Mouse (Mus musculus) heart, embryonic 14.5 days (tissue): ENCODE results near the gene Bag5. TPM values are rescaled to one million over a fixed set of nuclear protein-coding genes. Genes with fewer than 3 reads are reported as not detected.

Source experiments
- ATAC-seq: fragments of 200-750 bp; cut with Nextera tagmentation; 2 replicates; pipeline ENCODE4 v1.8.0; 2017; ENCODE audit warnings: low read depth, moderate TSS enrichment; ENCODE audit not compliant: insufficient number of reproducible peaks, insufficient read depth, low FRiP score
- H3K27ac ChIP-seq, 2 experiments: fragments of 200-500 bp in 1 of 2; fragments of 300-500 bp in 1 of 2; sonication (generic) in 1 of 2; replicated peaks in 1 of 2; 2 replicates each; pipeline ENCODE4 v1.5.1; 2012 to 2014; ENCODE audit warnings: low read depth in 2 of 2, low read length in 2 of 2, control low read depth in 1 of 2, mild to moderate bottlenecking in 1 of 2, mixed read lengths in 1 of 2; ENCODE audit not compliant: control insufficient read depth in 1 of 2, insufficient read depth in 1 of 2
- H3K27me3 ChIP-seq: fragments of 300-500 bp; sonication (generic); 2 replicates; pipeline ENCODE4 v1.6.1; 2014; ENCODE audit warnings: mild to moderate bottlenecking, low read length, control low read depth; ENCODE audit not compliant: control insufficient read depth, insufficient read depth
- H3K36me3 ChIP-seq: fragments of 300-500 bp; sonication (generic); 2 replicates; pipeline ENCODE4 v1.6.1; 2014; ENCODE audit warnings: mild to moderate bottlenecking, control low read depth, low read length, mixed read lengths; ENCODE audit not compliant: control insufficient read depth, insufficient read depth
- H3K4me1 ChIP-seq, 2 experiments: fragments of 200-500 bp in 1 of 2; fragments of 300-500 bp in 1 of 2; sonication (generic) in 1 of 2; 2 replicates each; pipeline ENCODE4 v1.6.1; 2012 to 2014; ENCODE audit warnings: low read length in 2 of 2, control low read depth in 1 of 2, mixed read lengths in 1 of 2; ENCODE audit not compliant: control insufficient read depth in 2 of 2, insufficient read depth in 2 of 2
- H3K4me2 ChIP-seq: fragments of 300-500 bp; sonication (generic); 2 replicates; pipeline ENCODE4 v1.6.1; 2014; ENCODE audit warnings: mild to moderate bottlenecking, low read length
- H3K4me3 ChIP-seq, 2 experiments: fragments of 200-500 bp in 1 of 2; fragments of 300-500 bp in 1 of 2; sonication (generic) in 1 of 2; 2 replicates each; pipeline ENCODE4 v1.5.1; 2012 to 2014; ENCODE audit warnings: low read length in 2 of 2, mild to moderate bottlenecking in 2 of 2, control low read depth in 1 of 2, low read depth in 1 of 2, moderate library complexity in 1 of 2; ENCODE audit not compliant: control insufficient read depth in 1 of 2, insufficient read depth in 1 of 2
- H3K9ac ChIP-seq: fragments of 300-500 bp; sonication (generic); 2 replicates; pipeline ENCODE4 v1.6.1; 2014; ENCODE audit warnings: mild to moderate bottlenecking, low read length
- H3K9me3 ChIP-seq: fragments of 300-500 bp; sonication (generic); 2 replicates; pipeline ENCODE4 v1.6.1; 2016; ENCODE audit warnings: low read length, control low read depth; ENCODE audit not compliant: control insufficient read depth
- WGBS: fragments of 180-500 bp; shearing (Covaris S2); extraction: QIAGEN DNeasy Blood & Tissue Kit; methylation state at CpG from one replicate; pipeline ENCODE4 v1.1.7; 2014; 5-methylcytosine and 5-hydroxymethylcytosine counted together
- polyA plus RNA-seq: library from polyadenylated mRNA; unstranded; fragments of >200 nt; fragmentation: Nextera tagmentation; extraction: Ambion mirVana; gene quantifications from 2 replicates; pipeline ENCODE4 v1.2.1, GENCODE M21; 2014

Gene Bag5
- 42.1 and 42.6 TPM in 2 replicates for polyA plus RNA-seq

DNA sequence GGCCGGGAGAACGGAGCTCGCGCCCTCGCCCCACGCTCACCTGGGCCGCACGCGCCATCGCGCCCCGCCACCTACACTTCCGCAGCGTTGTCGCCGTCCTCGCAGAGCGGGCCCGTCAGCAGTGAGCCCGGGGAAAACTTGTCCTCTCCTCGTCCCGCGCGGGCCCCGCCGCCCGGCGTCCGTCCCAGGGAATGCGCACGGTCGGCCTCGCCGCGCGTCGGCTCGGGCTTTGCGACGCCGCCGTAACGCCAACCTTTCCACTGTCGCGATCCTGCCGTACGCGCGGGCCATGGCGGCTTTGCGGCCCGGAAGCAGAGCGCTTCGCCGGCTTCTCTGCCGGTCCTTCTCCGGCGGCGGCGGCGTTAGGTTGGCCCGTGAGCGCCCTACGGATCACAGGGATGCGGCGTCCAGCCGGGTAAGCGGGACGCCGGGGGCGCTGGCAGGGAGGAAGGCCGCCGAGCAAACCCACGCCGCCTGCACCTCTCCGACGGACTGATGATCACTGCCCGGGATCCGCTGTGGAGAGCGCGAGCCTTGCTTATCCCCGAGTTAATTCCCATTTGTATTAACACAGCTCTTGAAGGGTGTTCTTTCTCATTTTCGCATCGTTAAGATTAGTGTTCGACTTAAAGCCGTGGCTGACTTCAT, at the start of gene Bag5, which contains the start of gene Apopt1:
Bag5 (minus strand) TSS at position 254 of the 648 bp plus-strand sequence.
Apopt1 (plus strand) TSS at position 258 of the 648 bp plus-strand sequence.
- no peaks in the 10 kb centered on the region for H3K9me3 ChIP-seq
- peak within 1 kb of the TSS; percentile 87 for H3K4me2 ChIP-seq
- H3K4me1 ChIP-seq: peaks cover 6 to 26% of the 10 kb centered on the region in 2 experiments; a peak in 3 of 4 replicates
- H3K4me3 ChIP-seq: peak within 1 kb of the TSS; percentile 95 to 96
- no peaks in the 10 kb centered on the region for H3K27me3 ChIP-seq
- under 1% methylated on average over 78 of the region's 86 CpGs for WGBS
- peaks cover 34% of the 10 kb centered on the region for H3K36me3 ChIP-seq
- ATAC-seq: peak; percentile 85
- peak within 1 kb of the TSS; percentile 96 for H3K9ac ChIP-seq
- peak within 1 kb of the TSS; percentile 53 to 80; a peak in 3 of 4 replicates for H3K27ac ChIP-seq

DNA sequence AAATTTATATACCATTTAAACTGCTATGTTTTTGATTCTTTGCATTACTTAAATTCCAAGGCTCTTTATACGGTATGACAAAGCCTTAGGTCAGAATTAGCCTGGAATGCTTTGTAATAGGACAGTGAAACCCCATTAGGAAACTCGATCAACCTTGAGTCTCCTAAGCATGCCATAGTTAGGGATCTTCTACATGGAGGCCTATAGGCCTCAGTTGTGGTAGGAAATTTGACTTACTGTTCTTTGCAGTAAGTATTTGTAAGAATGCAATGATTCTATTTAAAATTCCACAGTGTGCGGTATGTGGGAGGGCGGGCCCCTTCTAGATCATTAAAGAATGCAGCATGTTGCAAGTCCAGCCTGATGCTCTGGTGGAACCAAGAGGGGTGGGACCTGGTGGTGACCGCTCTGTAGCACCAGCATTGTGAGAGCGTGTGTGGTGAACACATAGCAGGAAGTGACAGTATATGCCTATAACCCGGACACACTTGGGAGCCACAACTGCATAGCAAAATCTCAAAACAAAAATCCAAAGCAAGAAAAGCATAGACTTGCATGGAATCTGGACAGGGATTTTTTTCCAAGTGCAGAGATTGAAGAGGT, 47.4 kb upstream of the Bag5 start:
- Histone ChIP-seq H3K9ac (peak overlapping the region; percentile 98), H3K27ac (no peak overlapping the region; a peak in 1 of 4 replicates), H3K4me3 (peak overlapping the region in 1 of 2 experiments; percentile 95; a peak in 2 of 4 replicates), H3K27me3 (no peaks in the 10 kb centered on the region), H3K36me3 (0 out of 2 replicates have a peak, but pooled peaks cover 7% of the 10 kb centered on the region), H3K4me2 (peak overlapping the region; percentile 99), H3K9me3 (no peaks in the 10 kb centered on the region), H3K4me1 (peaks cover 10 to 31% of the 10 kb centered on the region in 2 experiments)
- ATAC-seq: no peak
- WGBS: 56% methylated on average over 7 of the region's 7 CpGs

DNA sequence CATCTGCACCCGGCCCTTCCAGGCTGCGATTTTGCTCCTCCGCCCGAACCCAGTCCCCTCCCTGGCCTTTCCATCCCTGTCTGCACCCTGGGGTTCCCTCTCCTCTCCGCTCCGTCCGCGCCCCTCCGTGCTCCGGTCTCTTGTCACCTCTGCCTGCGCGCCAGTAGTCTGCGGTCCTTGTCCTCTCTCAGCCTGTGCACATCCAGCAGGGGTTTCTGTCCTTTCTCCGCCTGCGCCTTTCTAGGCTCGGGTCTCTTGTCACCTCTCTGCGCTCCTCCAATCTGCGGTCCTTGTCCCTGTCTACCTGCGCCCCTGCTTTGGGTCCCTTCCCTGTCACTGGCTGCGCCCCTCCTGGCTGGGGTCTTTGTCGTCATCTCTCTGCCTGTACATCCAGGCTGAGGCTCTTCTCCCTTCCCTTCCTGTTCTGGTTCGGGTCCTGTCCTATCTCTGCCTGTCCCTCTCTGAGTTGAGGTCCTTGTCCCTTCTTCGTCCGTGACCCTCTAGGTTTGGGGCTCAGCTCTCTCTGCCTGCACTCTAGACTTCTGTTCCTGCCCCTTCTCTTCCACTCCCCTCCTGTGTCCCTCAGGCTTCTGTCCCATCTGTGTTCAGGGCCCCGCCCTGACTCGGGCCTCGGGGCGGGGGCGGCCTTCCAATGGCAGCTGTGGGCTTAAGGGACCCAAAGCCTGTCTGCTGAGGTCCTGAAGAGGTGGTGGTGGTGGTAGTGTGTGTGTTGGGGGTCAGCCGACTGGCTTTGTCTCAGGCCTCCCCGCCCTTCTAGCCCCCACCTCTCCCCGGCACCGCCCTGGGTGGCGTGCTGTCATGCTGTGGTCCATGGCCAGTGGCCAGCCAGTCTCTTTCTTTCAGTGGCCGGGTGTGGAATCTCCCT, 46.4 kb upstream of the Bag5 start:
- peaks cover 13 to 31% of the 10 kb centered on the region in 2 experiments for H3K4me1 ChIP-seq

DNA sequence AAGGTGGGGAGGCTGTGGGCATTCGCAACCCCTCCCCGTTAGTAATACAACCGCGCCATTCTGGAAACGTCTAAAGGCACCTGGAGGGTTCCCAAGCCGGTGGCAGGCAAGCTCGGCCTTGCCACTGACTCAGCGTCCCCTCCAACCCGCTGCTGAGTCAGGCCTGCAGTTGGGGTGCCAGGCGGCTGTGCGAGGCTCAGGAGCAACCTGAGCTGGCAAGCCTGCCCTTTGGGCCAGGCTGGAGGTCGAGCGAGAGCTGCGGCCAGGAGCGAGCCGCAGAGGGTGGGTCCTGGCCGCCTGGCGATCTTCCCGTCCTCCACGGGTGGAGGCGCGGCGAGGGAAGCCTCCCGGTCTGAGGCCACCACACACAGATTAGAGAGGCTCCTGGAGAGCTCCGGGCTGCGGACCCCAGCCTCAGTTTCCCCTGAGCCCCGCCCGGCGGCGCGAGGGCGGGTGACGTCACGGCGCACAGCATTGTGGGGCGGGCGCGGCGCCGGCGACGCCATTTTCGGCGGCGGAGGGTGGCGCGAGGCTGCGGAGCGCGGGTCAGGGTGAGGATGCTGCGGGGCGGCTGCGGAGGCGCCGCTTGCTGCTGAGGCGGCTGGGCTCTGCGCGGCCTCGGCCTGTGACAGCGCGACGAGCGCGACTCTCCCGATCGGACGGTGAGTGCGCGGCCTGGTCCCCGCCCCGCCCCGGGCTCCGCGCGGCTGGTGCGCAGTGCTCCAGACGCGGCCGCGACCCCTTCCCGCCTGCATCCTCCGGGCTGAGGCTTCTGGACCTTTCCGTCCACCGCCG, 45.5 kb upstream of the Bag5 start, which contains the start of gene Klc1:
Klc1 (plus strand) TSS at position 469 of the 795 bp plus-strand sequence.
- Histone ChIP-seq H3K9ac (peak within 1 kb of the TSS; percentile 98), H3K9me3 (no peaks in the 10 kb centered on the region), H3K27me3 (no peaks in the 10 kb centered on the region), H3K27ac (peak within 1 kb of the TSS; percentile 76), H3K36me3 (0 out of 2 replicates have a peak, but pooled peaks cover 3% of the 10 kb centered on the region), H3K4me3 (peak within 1 kb of the TSS; percentile 84 to 95), H3K4me2 (peak within 1 kb of the TSS; percentile 99), H3K4me1 (peaks cover 13 to 31% of the 10 kb centered on the region in 2 experiments)
- WGBS: under 1% methylated on average over 77 of the region's 85 CpGs
- ATAC-seq: peak; percentile 69

More for the DNA sequence above, 46.4 kb upstream of the Bag5 start:
- H3K27ac ChIP-seq: peak overlapping the region; percentile 76
- WGBS: 2% methylated on average over 34 of the region's 35 CpGs
- ATAC-seq: peak; percentile 48
- H3K36me3 ChIP-seq: 0 out of 2 replicates have a peak, but pooled peaks cover 7% of the 10 kb centered on the region
- no peaks in the 10 kb centered on the region for H3K9me3 ChIP-seq
- peak overlapping the region; percentile 98 for H3K9ac ChIP-seq
- peak overlapping the region; percentile 99 for H3K4me2 ChIP-seq
- H3K27me3 ChIP-seq: no peaks in the 10 kb centered on the region
- peak overlapping the region; percentile 84 to 95 for H3K4me3 ChIP-seq

DNA sequence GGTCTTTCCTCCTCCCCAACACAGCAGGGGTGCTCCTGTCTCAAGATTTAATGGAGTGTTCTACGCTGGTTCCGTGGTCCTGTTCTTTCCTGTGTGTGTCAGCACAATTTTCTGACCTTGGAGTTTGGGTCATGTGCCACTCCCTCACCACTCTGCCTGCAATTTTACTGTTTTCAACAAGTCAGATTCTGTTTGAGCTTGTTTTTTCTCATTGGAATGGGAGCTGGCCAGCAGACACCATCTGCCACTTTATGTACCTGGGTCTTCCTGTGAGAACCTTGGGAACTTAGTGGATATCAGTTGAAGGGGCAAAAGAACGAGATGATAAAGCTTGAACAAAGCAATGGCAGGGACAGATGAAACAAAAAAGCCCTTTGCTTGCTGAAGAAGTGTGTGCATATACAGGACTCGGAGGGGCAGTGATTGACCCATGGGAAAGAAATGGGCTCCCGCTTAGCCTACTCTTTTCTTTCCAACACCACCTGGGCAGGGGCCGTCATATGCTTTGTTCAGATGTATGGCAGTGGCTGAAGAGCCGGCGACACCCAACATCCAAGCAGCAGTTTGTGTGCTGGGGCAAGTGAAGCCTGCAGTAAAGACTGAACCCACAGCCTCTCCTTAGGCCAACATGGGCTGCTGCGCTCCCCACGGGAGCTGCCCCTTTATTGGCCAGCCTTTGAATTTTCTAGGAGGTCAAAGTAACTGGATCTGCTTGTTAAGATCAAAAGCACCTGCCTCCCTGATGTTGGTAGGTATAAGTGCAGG, 44.7 kb upstream of the Bag5 start:
- Histone ChIP-seq H3K9ac (peak overlapping the region; percentile 98), H3K36me3 (no peaks in the 10 kb centered on the region), H3K4me3 (peak overlapping the region; percentile 84 to 95), H3K27ac (peak overlapping the region in 1 of 2 experiments; percentile 76; a peak in 1 of 4 replicates), H3K4me1 (peaks cover 13 to 37% of the 10 kb centered on the region in 2 experiments), H3K27me3 (no peaks in the 10 kb centered on the region), H3K9me3 (no peaks in the 10 kb centered on the region), H3K4me2 (peak overlapping the region; percentile 99)
- no peak for ATAC-seq
- 59% methylated on average over 10 of the region's 10 CpGs for whole genome bisulfite sequencing

DNA sequence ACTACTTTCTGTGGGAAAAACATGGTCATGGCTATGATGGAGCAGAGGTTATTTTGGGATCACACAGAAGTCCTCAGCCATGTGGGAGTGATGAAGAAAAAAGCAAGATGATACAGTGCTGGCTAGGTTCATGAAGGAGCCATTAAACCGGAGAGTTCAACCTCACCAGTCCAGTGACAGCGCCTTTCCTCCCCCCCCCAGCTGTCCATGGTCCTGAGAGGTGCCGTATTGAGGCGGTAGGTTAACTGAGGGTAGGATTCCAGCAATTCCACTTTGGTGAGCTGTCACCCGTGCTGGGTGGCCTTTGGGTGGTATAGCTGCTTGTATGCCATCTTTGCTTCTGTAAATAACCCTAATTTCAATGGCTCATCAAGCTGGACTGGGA, 43.6 kb upstream of the Bag5 start:
- Histone ChIP-seq H3K9ac (no peak overlapping the region), H3K36me3 (no peaks in the 10 kb centered on the region), H3K27ac (no peak overlapping the region), H3K4me1 (peaks cover 10 to 30% of the 10 kb centered on the region in 2 experiments), H3K27me3 (no peaks in the 10 kb centered on the region), H3K4me2 (no peak overlapping the region), H3K9me3 (no peaks in the 10 kb centered on the region), H3K4me3 (no peak overlapping the region)
- 14% methylated on average over 5 of the region's 5 CpGs for WGBS
- ATAC-seq: no peak
